Mouse (Mus musculus): ENCODE data around the gene Atl3. TPM values are rescaled to one million over a fixed set of nuclear protein-coding genes. Genes with fewer than 3 reads are reported as not detected.

Gene Atl3
- polyA plus RNA-seq, 1 experiment: 9.5 TPM

DNA sequence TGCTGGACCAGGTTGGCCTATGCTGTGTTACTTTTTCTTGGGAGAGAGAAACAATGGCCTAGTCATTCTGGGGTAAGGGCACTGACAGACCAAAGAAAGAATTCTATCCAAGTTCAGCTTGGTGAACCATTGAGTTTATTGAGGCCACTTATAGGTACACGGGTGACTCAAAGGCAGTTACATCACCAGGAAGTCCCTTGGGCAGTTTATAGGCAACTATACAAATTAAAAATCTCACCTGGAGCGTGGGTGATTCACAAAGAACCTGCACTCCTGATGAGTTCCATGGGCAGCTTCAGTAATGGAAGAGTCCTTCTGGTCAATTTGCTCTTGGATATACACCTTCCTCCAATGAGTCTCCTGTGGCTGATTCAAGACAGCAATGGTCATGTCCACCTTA, 1.2 kb upstream of the Atl3 start:
- no peak for TF ChIP-seq GATA1 (IDR thresholded peaks at IDR 0.05; ENCODE audit: low read length)

DNA sequence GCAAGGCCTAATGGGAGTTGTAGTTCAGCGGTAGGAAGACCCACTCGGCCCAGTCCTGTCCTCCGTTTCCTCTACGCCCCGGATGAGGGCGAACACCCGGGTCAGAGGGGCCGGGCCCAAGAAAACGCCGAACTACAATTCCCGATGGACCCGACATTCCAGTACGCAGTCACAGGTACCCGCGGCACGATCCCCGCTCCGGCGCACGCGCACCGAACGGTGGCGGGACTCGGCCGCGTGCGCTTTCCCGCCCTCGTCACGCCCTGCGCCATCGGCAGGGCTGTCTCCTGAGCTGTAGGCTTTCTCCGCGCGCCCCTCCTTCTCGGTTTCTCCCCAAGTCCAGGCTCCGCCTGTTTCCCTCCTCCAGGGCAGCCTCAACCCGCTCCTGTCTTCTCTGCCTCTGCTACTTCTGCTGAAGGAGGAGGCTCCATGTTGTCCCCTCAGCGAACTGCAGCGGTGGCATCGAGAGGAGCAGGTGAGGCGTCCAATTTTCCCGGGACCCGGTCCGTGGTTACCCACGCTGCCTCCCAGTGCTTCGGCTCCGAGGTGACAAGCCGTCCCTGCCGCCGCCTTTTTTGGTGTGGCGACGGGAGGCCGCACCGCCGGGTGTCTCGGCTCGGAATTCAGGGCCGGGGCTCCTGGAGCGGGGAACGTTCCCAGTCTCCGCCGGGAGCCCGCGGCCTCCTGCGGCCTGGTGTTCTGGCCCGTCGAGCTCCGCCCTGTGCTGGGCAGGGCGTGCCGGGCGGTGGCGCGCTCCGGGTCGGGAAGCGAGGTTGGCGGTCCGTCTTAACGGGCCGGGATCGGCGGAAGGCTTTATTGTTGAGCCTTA, 561 bp downstream of the Atl3 start:
- no peak for TF ChIP-seq GATA1 (IDR thresholded peaks at IDR 0.05; ENCODE audit: low read length)

DNA sequence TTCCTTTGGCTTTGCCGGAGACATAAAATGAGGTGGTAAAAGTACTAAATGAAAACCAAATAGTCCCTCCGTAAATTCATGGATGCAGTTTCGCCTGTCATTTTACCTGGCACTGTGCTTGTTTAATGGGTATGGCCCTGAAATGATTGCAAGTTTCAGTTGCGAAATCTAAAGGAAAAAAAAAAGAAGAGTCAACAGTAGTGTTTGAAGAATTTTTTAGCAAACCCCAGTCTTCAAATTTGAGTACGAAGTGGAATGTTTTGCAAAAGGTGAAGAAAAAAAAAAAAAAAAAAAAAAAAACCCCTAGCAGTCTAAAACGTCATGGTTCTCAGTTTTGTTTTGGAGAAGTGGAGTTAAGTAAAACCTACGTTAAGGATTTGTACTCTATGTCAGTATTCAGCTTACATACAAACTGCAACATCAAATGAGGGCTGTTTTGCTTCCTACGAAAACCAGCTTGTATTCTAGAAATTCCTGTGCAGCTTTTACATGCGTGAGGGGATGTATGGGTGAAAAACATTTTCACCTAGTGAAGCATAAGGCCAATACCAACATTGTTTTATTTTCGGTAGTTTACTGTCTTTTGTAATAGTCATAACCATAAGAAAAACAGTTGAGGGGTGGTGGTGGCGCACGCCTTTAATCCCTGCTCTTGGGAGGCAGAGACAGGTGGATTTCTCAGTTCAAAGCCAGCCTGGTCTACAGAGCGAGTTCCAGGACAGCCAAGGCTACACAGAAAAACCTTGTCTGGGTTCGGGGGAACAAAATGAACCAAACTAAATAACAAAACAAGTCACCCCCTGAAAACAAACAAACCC, 1.6 kb downstream of the Atl3 start:
- no peak for TF ChIP-seq GATA1 (IDR thresholded peaks at IDR 0.05; ENCODE audit: low read length)

DNA sequence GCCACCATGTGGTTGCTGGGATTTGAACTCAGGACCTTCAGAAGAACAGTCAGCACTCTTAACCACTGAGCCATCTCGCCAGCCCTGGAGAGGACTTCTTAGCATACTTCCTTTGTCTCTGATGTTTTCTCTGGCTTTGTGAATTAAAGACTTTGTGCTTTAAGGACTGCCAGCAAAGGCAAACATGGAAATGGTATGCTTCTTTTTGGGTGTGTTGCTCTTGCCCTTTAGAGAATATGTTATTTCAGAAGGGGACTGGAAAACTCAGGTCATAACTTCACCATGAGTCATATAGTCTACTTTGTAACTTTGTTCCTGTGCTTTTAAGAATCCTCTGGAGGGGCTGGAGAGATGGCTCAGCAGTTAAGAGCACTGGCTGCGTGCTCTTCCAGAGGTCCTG, 5.0 kb downstream of the Atl3 start:
- no peak for TF ChIP-seq GATA1 (IDR thresholded peaks at IDR 0.05; ENCODE audit: low read length)

DNA sequence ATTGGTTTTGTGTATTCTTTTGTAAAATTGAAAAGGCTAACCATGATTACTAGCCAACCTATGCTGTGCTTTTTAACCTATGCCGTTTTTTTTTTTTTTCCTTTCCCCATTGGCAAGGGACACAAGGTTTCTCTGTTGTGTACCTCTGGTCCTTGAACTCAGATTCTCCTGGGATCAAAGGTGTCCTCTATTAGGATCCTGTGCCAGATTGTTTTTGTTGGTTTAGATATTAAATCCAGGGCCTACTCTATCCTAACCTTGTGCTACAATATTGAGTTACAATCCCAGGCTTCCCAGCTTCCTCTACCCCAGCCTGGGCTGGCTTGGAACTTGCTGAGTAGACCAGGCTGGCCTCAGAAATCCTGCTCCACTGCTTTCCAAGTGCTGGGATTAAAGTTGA, 6.9 kb downstream of the Atl3 start:
- TF ChIP-seq GATA1 (IDR thresholded peaks at IDR 0.05; ENCODE audit: low read length): no peak

DNA sequence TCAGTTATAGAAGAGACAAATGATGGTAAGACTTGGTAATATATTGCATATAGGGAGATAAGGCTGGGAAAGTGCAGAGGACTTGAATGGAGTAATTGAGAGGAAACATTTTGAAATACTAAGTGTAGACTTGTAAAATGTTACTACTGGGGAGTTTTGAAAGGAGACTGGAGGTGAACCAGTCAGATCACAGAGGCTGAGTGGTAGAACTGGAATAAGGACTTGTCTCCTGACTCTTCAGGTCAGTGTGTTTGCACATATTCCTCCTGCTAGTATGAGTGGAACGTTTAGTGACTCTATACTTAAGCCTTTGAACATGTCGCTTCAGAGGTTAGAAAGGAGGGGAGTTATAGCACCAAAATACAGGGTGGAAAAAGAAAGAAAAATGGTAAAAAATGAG, 8.6 kb downstream of the Atl3 start:
- TF ChIP-seq GATA1 (IDR thresholded peaks at IDR 0.05; ENCODE audit: low read length): no peak

DNA sequence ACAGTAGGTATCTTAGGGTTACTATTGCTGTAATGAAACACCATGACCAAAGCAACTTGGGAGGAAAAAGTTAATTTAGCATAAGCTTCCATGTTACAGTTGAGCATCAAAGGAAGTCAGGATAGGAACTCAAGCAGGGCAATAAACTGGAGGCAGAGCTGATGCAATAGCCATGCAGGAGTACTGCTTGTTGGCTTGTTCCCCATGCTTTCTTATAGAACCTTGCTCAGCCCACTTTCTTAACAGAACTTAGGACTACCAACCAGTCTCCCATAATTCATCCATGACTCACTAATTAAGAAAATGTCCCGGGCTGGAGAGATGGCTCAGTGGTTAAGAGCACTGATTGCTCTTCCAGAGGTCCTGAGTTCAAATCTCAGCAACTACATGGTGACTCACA, 12.5 kb downstream of the Atl3 start:
- TF ChIP-seq GATA1 (IDR thresholded peaks at IDR 0.05; ENCODE audit: low read length): no peak

DNA sequence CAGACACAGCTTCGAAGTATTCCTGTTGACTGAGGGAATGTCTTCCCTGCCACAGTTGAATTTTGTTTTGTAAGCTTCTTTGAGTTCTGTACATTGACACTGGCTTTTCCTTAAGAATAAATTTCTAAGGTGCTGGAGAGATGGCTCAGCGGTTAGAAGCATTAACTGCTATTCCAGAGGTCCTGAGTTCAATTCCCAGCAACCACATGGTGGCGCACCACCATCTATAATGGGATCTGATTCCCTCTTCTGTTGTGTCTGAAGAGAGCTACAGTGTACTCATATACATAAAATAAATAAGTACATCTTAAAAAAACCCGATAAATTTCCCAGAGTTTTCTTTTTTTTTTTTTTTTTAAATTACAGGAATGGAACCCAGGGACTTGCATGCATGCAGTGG, 14.2 kb downstream of the Atl3 start:
- TF ChIP-seq GATA1 (IDR thresholded peaks at IDR 0.05; ENCODE audit: low read length): no peak

DNA sequence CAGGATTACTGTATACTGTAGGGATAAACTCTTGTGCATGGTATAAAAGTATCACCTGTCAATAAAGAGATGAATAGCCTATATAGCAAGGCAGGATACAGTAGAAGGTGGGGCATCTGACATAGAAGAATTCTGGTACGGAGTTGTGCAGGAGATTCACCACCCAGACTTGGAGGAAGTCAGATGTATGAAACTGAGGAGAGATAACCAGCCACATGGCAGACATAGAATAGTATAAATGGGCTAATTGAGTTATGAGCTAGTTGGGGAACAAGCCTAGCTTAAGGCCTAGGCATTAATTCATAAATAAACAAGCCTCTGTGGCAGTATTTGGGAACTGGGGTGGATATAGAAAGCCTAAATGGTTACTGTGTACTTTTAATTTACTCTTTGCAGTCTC, 22.6 kb downstream of the Atl3 start:
- TF ChIP-seq GATA1 (IDR thresholded peaks at IDR 0.05; ENCODE audit: low read length): no peak

DNA sequence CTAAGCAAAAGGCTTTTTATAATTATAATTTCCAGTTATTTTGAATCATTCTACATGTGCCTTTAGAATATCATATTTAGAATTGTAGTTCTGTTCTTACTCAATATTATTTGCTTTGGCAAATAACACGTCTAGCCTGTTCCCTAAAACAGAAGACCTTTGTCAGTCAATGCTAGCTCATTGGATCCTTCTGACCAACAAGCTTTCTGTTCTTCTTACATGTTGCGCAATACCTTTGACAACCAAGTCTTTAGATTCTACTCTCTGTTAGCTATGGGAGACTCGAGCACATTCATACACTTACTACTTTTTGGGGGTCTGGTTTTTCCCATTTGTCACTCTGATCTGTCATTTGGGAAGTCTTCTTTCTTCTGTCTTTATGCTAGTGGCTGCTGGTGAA, 27.8 kb downstream of the Atl3 start:
- no peak for TF ChIP-seq GATA1 (IDR thresholded peaks at IDR 0.05; ENCODE audit: low read length)

DNA sequence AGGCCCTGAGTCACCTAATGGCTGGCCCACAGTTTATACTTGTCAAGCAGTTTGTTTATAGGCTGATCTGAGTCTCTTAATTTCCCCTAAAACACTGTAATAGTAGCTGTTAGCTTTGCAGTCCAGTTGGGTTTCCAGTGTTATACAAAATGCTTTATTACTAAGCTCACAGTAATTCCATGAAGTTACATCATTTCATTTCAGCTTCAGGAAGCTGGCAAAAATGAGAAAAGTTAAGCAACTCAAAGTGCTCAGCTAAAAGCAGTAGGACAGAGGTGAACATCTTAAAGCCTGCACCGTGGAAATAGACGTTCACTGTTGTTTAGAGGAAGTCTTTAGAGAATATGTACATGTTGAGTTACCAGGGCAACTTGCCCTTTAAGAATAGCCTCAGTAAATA, 29.0 kb downstream of the Atl3 start:
- no peak for TF ChIP-seq GATA1 (IDR thresholded peaks at IDR 0.05; ENCODE audit: low read length)

DNA sequence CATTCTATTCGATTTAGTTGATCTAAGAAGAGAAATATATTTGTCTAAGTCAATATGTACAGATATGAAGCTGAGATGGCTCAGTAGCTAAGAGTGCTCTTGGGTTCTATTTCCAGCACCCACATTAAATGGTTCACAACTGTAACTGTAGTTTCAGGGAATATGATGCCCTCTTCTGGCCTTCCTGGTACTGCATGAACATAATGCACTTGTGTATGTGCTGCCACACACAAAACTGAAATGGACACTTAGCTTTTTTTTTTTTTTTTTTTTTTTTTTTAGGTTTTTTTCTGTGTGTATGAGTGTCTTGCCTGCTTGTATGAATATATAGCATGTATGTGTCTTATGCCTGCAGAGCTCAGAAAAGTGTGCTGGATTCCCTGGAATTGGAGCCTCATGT, 29.5 kb downstream of the Atl3 start:
- TF ChIP-seq GATA1 (IDR thresholded peaks at IDR 0.05; ENCODE audit: low read length): no peak

DNA sequence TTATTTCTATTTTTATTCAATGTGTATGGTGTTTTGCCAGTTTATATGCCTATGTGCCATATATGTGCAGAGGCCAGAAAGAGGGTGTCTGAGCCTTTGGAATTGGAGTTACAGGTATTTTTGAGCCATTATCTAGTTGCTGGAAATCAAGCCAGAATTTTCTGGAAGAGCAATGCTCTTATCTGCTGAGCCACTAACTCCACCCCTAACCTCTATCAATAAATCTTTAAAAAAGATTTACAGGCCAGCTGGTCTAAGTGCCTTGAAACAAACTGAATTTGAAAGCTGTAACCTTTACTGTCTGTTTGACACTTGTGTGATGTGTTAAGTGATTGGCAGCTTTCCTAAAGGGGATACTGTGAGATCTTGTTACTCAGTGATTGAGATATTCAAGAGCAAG, 29.9 kb downstream of the Atl3 start:
- no peak for TF ChIP-seq GATA1 (IDR thresholded peaks at IDR 0.05; ENCODE audit: low read length)

DNA sequence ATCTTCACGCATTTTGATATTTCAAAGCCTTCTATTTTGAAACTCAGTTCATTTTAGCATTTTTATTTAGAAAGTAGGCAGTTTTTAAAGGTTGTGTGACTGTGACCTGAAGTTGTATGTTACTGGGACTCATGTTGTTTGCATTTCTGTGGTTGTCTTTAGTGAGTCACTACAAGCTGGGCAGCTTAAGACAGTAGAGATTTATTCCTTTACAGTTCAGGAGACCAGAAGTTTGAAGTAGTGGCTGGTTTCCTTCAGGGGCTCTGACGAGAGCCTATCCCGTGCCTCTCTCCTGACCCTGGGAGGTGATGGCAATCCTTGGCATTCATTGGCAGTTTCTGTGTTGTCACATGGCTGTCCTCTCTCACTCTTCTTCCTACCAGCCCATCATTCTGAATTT, 31.0 kb downstream of the Atl3 start:
- TF ChIP-seq GATA1 (IDR thresholded peaks at IDR 0.05; ENCODE audit: low read length): no peak

DNA sequence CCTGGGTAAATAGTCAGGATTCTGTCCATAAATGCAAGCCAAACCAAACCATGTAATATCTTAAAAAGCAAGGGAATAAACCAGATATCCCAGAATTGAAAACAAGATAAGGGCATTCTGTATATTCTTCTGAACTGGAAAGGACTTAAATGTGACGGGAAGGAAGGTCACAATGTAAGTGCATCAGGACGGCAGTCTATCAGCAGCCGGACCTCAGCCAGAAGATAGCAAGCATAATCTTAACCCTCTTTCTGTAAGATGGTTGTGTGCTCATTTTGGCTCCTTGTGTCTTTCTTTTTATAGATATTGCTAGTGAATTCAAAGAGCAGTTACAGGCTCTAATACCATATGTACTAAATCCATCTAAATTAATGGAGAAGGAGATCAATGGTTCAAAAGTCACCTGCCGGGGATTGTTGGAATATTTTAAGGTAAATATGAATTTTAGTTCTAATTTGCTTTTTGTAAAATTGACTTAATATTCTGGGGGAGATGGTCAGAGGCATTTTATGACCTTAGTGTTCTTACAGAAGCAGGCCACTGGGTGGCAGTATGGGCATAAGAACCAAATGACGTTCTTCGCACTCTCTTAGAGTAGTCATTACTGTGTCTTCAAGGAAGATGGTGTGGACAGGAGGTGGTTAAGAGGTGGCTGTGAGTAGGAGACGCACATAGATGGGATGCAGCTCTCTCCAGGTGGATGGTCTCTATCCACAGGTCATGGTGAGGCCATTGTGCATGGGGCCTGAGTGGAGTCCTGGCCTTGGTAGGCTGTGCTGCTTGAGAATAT, 35.0 kb downstream of the Atl3 start:
- no peak for TF ChIP-seq GATA1 (IDR thresholded peaks at IDR 0.05; ENCODE audit: low read length)

DNA sequence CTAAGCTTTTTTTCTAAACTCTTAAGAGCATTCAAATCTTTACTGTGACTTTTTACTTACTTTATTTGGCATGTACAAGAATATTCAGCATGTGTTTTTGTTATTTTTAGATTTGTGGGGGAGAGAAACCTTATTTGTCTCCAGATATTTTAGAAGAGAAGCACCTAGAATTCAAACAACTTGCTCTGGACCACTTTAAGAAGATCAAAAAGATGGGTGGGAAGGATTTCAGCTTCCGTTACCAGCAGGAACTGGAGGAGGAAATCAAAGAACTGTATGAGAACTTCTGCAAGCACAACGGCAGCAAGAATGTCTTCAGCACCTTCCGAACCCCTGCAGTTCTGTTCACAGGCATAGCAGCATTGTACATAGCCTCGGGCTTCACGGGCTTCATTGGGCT, 38.1 kb downstream of the Atl3 start:
- no peak for TF ChIP-seq GATA1 (IDR thresholded peaks at IDR 0.05; ENCODE audit: low read length)

All from G1E-ER4 (cell line).